Mouse (Mus musculus): ENCODE measurements at regions not wholly inside any gene's neighbourhood (a gene's known extent, or its start where the extent isn't known, plus 50 kb on each side); places are given as distances from the start of the nearest gene placed in this dataset.
A peak's percentile ranks its signal among the peaks of the same experiment; 100 is the strongest.

DNA sequence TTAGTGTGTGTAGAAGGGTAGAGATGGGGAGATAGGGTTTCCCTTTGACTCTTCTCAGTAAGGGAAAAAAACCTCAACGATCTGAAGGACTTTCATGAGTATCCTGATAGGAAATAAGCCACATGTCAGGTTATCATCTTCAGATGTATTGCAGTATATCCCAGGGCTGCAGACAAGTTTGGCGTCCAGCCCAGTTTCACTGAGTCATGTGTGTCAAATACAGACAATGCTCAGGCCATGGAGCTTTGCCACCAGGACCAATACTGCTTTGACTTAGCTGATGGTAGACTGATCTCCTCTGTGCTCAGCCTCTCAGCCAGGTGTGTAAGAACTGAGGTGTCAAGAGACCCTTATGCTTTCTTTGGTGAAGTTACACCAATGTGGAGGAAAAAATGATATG lies 62.9 kb downstream of the Cst10 start:
- DNase-seq (ENCODE audit: extremely low spot score, low spot score): no peak

DNA sequence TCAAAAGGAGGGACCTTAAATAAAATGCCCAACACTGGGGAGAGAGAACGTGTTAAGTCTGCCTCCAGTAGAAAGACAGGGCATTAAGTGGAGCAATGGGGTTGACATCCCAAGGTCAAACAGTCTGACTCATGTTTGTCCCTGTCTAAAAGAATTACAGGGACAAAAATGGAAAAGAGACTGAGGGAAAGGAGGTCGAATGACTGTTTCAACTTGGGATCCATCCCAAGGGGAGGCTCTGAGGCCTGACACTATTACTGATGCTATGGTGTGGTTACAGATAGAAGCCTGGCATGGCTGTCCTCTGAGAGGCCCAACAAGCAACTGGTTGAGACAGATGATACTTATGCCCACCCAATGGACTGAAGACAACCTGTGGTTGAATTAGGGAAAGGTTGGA lies 67.6 kb downstream of the Cst10 start:
- no peak for DNase-seq (ENCODE audit: extremely low spot score, low spot score)

DNA sequence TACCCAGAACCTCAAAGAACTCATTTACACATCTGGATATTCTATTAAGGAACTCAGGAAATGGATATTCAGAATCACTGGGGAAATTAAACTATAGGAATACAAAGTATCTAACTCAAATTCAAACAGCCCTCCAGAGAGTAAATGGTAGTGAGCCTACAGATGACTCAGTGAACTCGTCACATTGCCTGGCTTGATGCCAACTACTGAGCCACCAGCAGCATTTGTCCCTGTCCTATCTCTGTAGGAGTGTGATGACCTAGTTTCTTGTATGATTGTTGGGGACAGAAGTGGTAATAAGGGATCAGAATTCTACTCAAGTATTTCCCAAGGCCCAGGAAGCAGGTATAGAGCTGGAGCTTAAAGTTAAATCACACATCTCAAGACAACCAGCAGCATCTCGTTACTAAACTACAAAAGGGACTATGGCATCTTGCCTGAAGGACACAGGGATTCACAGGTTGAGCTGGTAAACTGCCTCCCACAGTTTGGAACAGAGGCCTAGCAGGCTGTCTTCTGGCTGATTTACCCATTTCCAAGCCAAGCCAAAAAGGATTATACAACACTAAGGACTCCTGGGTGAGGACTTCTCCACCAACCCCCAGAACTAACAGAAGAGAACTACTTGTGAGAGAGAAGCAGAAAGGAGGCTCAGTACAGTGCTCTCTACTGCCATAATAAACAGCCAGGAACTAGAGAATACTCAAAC lies 88.6 kb downstream of the Cst10 start:
- no peak for DNase-seq (ENCODE audit: extremely low spot score, low spot score)

DNA sequence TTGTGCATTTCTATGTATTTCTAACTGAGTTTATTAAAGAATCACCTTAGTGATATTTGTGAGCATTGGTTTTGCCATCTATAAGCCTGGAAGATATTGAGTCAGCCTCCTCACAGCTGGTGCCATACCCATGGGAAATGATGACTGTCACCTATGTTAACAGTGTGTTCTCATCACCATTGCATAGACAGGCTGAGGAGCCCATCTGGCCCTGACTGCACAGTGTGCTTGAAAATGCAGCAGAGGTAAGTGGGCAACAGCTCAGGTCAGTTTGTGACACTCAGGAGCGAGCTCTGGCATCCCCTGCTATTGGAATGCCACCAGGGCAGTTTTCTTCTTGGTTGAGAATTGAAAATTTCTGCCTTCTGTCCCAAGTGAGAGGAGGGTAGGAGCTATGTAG lies 108.0 kb downstream of the Cst10 start:
- DNase-seq (ENCODE audit: extremely low spot score, low spot score): no peak

DNA sequence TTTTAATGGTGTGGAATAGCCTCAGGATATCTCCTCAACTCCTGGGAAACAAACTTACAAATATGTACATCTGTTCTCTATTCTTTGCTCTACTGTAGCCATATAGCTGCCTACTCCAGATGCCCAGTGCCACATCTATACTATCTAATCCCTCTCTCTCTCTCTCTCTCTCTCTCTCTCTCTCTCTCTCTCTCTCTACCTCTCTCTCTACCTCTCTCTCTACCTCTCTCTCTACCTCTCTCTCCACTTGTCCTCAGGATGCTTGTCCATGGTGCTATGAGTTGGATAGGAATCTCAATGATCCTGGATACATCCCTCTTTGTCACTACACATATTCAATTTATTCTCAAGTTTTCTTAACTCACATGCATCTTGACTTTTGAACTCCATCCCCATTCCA lies 119.6 kb downstream of the Cst10 start:
- DNase-seq (ENCODE audit: extremely low spot score, low spot score): no peak

DNA sequence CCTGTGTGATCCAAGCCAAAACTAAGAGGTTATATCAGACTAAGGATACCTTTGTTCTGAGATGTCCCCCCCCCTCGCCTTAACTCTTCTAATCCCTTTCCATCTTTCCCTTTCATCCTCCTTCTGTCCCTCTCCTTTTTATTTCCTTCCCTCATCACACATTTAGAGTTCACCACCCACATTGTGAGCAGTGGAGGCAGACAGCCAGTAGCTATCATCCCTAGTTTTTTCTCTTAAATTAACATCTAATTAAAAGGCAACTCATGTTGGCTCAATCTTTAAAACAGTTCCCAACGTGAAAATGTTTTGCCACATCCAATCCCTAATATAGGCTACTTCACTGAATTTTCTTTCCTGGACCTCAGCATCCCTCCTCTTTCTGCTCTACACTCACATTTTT lies 138.0 kb downstream of the Cst10 start:
- DNase-seq (ENCODE audit: extremely low spot score, low spot score): no peak

DNA sequence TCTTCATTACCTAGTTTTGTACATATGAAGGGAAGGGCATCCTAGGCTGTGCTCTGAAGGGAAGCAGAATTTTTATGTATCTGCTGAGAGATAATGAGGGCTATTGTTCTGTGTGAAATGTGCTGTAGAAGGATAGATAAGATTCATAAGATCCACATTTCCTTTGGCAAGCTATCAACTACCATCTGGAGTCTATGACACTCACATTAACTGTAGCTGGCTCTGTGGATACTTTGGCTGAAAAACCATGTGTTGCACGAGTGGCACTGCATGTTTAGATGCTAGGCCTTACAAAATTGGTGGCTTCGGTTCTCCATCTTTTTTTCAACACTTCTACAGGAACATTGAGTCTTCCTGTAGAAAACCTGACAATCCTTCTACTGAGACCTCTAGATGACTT lies 140.9 kb downstream of the Cst10 start:
- no peak for DNase-seq (ENCODE audit: extremely low spot score, low spot score)

DNA sequence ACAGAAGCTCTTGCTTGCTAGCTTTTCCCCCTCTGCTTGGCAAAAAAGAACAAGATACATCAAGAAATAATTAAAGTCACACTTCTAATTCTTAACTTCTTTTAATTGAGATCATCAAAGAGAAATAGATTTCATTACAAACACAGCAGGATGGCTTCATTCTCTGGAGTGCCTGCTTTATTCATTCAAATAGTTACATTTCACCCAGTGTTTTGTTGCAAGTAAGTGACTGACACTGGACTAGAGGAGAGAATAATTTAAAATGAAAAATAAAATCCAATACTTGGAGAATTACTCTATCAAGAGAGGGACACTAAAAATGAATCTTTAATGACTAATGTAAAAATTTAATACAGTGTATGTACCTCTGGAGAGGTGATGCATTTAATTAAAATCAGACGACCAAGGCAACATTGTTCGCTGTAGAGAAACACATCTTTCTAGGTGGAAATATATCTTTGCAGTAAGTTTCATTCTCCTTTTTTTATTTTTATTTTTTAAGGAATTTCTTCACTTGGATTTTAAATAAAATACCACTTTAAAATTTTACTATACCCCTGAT lies 141.9 kb downstream of the Cst10 start:
- no peak for DNase-seq (ENCODE audit: extremely low spot score, low spot score)

DNA sequence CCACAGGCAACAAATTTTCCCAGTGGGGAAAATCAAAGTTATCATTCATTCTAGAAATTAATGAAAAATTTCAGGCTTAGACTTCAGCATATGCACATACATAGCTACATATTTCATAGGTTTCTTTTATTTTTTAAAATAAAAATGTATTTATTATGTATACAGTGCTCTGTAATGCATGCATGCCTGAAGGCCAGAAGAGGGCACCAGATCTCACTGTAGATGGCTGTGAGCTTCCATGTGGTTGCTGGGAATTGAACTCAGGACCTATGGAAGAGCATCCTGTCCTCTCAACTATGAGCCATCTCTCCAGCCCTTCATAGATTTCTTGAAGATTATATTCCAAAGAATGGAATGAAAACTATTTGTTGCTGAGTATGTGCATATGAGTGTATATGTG lies 150.4 kb downstream of the Cst10 start:
- DNase-seq (ENCODE audit: extremely low spot score, low spot score): no peak

DNA sequence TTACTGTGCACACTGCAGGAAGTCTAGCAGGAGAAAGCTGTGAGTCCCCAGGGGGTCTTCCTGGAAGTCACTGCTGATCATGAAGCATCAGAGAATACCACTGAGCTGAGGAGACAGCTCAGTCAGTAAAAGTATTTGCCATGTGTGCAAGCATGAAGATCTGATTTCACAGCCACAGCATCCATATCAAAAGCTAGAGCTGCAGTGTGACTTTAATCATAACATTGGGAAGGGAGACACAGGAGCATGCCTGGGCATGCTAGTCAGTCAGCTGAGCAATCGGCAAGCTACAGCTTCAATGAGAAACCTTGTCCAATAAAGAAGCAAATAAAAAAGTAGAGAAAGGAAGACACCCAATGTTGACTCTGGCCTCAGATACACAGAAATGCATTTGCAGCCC lies 168.9 kb downstream of the Cst10 start:
- DNase-seq (ENCODE audit: extremely low spot score, low spot score): peak; percentile 13

DNA sequence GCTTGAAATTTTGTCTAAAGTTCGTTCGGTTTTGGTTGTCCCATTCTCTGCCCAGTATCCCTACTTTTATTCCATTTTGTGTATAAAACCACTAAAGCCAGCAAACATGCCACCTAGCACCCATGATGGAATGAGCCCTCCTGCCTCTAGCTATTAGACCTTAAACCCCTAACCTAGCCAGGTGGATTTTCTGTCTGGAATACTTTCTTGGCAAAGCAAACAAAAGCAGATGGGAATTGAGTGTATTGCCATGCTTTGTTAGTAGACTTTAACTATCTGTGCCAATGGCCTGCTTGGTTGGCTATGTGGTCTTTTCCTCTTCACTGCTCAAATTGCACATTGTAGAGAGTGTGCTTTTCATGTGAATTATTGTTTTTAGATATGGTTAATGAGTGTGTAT lies 197.7 kb downstream of the Cst10 start:
- no peak for DNase-seq (ENCODE audit: extremely low spot score, low spot score)

DNA sequence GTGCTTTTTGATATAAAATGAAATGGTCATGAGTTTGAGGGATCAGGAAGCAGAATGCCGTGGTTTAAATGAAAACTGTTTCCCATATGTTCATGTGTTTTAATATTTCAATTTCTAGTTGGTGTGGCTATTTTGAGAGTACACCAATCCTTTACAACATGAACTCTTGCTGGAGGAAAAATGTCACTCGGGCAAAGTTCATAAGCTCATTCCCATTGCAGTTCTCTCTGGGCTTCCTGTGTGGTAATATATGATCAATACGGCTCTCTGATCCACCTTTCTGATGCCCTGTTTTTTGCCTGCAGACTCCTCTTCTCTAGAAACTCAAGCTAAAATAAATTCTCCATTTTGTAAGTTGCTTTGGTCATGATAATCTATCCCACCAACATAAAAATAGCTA lies 208.5 kb downstream of the Cst10 start:
- no peak for DNase-seq (ENCODE audit: extremely low spot score, low spot score)

DNA sequence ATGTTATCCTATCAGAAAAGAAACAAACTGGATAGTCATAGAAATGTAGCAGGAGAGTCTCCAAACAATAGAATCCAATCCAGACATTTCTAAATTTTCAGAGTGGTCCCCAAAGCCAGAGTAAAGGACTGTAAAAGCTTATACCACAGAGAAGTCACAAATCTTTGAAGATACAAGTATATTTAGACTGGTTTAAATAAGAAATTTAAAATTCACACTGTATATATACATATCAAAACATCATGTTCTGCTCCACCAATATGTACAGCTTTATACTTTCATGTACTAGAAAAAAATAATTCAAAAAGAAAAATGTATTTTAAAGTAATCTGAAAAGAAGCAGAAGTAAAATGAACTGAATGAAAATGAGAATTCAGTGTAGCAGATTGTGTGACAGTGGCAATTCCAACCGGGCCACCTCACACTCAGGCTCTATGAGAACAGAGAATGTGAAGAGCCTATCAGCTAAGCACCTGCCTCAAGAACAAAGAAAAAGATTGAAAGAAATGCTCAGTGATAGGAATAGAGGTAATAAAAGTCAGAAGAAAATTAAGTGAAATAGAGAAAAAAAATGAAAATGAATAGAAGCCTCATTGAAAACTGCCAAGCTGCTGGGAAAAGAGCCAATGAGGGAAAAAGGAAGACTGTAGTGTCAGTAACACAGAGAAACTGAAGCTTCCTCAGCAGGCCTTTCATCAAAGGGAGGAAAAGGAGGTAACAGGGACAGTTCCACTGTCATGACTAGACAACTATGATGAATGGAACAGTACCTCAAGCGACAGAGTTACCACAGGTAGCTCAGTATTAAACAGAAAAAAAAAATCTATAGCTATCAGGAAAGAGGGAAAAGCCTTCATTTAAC lies 209.5 kb downstream of the Cst10 start:
- no peak for DNase-seq (ENCODE audit: extremely low spot score, low spot score)

DNA sequence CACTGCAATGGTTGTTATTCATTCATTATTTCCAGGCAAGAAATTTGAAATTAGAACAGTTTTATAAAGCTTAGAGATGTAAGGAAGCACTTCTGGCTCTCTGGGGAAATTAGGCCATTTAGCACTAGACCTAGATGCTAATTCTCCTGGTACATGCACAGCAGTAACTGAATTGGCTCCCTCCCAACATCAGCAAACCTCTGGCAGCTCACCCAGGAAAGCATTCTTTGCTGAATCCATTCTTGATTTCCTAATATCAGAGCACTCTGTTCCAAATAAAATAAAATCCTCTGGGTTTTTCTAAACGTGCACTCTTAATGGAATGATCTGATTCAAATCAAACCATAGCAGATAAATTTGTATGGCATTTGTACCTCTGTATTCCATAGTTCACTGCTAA lies 203.4 kb upstream of the Syndig1 start:
- no peak for DNase-seq (ENCODE audit: extremely low spot score, low spot score)

DNA sequence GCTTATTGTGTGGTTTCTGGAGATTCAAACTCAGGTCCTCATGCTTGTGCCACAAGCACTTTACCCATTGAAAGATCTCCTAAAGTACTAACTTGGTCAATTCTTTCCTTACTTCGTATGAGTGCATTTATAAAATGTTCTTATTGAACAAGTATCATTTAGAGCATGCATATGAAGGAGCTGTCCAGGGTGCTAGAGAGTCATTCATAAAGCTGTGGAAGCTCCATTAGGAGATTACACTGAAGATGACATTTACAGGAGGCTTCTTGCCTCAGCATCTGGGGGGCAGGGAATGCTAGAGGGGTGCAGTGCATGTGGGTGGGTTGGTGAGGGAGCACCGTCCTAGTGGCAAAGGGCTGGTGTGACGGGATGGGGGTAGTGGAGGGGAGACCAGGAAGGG lies 187.8 kb upstream of the Syndig1 start:
- DNase-seq (ENCODE audit: extremely low spot score, low spot score): no peak

DNA sequence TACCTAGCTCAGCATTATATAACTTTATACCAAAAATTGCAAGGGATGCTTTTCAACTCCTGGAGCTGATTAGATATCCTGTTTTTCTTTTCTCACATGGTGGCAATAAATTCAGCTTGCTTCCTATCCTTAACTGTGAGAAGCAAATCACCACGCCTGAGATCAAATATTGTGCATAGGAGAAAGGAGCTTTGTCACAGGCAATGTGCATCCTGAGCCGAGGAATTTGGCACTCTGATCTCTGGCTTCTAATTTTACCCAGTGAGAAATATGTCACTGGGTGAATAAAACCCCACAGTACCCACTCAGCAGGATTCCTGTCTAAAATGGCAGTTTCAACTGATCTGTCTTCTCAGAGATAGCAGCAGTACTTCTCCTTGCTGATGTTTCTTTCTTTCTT lies 177.2 kb upstream of the Syndig1 start:
- no peak for DNase-seq (ENCODE audit: extremely low spot score, low spot score)

DNA sequence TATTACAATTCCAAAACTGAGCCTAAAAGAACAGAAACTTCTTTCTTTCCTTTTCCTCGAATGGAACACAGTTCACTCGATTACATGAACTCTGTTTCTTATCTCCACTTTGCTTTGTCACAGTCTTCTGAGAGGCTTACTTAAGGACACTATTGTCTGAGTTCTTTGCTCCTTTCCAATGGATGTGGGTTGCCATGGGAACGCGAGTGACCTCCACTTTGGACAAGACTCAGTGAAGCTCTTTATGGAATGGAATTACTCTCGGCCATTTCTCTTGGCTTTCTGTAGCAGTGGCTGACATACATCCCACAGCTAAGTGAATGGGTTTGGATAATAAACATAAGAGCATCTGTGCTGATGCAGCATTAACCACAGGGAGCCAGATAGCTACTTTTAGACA lies 167.9 kb upstream of the Syndig1 start:
- DNase-seq (ENCODE audit: extremely low spot score, low spot score): no peak

DNA sequence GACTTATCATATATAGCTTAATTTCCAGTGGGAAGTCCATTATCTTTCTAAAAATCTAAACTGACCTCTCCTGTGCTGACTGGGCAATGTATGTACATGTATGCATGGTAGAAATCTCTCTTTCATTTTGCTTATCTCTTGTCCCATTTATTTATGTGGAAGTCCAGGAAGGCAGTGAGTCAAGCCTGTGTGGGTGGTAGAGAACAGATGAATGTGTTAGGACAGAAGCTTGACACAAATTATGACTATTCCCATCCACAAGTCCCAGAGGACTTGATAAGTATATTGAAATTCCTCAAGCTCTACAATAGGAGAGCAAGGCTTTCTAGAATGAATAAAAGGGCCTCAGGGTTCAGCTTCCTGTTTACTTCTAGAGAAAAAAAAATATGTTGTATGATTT lies 164.6 kb upstream of the Syndig1 start:
- no peak for DNase-seq (ENCODE audit: extremely low spot score, low spot score)

DNA sequence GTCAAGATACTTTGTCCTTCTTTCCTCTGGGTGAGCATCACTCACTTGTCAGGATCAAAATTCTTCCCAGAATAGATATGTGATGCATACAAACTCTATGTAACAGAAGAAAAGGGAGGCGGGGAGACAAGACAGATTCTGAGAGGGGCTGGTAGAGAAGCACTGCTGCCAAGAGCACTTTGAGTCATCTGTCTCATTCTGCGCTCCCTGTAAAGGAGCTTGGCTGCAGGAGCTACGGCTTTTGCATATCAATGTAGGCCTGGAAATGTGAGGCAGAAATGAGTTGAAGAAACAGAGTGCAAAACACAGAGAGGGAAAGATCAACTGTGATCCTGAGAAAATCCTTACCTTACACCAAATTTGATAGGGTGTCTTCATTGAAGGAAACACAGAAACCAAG lies 162.6 kb upstream of the Syndig1 start:
- no peak for DNase-seq (ENCODE audit: extremely low spot score, low spot score)

DNA sequence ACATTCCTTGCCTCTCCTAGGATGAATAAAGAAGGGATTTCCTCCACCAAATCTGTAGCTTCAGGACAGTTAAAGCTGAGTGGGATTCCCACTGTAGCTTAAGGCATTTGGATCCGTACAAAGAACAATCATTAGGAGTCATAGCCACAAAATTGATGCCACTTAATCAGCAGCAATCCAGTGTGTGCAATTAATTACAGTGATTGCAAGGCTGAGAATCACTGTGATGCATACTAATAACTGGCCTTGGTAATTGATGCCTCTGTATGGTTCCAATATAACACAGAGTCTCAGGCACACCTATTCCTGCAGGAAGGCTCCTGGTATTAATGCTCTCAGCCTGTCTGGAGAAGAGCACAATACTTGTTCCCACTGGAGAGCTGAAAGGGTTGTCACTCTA lies 157.1 kb upstream of the Syndig1 start:
- no peak for DNase-seq (ENCODE audit: extremely low spot score, low spot score)

DNA sequence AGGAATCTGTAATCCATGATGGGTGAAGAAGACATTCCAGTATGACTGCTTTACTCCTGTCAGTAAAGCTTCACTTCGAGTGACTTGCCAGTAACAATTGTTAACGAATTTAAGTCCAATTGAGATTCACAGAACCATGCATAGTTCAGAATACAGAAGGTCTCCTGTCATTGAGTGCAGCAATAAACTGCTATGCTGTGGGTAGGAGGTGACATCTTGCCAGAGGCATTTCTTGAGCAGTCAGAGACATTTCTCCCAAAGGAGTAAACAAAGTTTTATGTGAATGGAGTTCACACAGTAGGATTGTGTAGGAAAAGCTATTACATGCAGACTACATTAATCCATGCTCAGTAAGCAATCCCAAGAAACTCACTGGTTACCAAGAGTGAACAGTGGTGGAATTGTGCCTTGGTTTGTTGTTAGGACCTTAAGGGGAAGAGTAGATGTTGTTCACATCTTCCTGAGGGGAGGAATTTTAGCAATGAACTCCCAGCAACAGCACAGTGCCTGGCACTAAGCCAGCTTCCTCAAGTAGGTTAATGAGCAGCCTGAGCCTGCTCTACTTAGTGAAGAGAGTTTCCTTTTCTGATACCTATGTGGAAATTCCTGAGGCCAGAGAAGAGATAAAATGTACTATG lies 149.1 kb upstream of the Syndig1 start:
- no peak for DNase-seq (ENCODE audit: extremely low spot score, low spot score)

DNA sequence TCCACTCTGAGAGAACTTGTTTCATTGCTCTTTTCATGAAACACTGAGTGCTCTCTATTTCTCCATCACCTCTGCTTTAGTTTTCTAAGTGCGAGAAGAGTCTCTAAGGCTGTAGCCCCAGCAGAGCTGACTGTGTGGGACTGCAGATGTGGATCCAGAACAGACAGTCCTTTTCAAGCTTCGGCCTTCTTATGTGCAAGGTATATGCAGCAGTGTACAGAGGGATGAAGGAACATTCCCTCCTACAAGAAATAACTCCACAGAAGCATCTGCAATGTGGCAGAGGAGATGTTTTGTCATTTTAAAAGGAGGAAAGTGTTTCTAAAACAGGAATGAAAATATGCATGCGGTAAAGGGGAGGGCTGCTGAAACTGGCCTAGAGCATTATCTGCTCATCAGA lies 106.7 kb upstream of the Syndig1 start:
- no peak for DNase-seq (ENCODE audit: extremely low spot score, low spot score)
